Mouse (Mus musculus) intestine, embryonic 14.5 days (tissue): Measurements from ENCODE around the gene Dnase1l3. TPM values are rescaled to one million over a fixed set of nuclear protein-coding genes. Genes with fewer than 3 reads are reported as not detected.

Experiments used
- ATAC-seq: fragments of 200-750 bp; cut with Nextera tagmentation; replicated peaks from 2 replicates; pipeline ENCODE4 v1.8.0; 2017; ENCODE audit warnings: low read depth, moderate number of reproducible peaks, moderate TSS enrichment, moderate library complexity; ENCODE audit not compliant: low FRiP score, low TSS enrichment
- DNase-seq: peaks from one replicate; pipeline ENCODE4 v3.0.0-alpha.2; 2018; ENCODE audit warnings: low spot score
- H3K27ac ChIP-seq: fragments of 300-500 bp; sonication (generic); 2 replicates; pipeline ENCODE4 v1.5.1; 2014; ENCODE audit warnings: low read depth, mild to moderate bottlenecking, control low read depth
- H3K27me3 ChIP-seq: fragments of 300-500 bp; sonication (generic); replicated peaks from 2 replicates; pipeline ENCODE4 v1.6.1; 2014; ENCODE audit warnings: low read length, control low read depth; ENCODE audit not compliant: control insufficient read depth, insufficient read depth
- H3K36me3 ChIP-seq: fragments of 300-500 bp; sonication (generic); 2 replicates; pipeline ENCODE4 v1.6.1; 2014; ENCODE audit warnings: low read length, control low read depth; ENCODE audit not compliant: control insufficient read depth, insufficient read depth
- H3K4me1 ChIP-seq: fragments of 300-500 bp; sonication (generic); replicated peaks from 2 replicates; pipeline ENCODE4 v1.6.1; 2014; ENCODE audit warnings: low read length, control low read depth, mixed read lengths; ENCODE audit not compliant: control insufficient read depth, insufficient read depth
- H3K4me2 ChIP-seq: fragments of 300-500 bp; sonication (generic); 2 replicates; pipeline ENCODE4 v1.6.1; 2014; ENCODE audit warnings: low read length
- H3K4me3 ChIP-seq: fragments of 300-500 bp; sonication (generic); 2 replicates; pipeline ENCODE4 v1.5.1; 2014; ENCODE audit warnings: low read depth, low read length, control low read depth, mixed read lengths
- H3K9ac ChIP-seq: fragments of 300-500 bp; sonication (generic); 2 replicates; pipeline ENCODE4 v1.6.1; 2014; ENCODE audit warnings: mild to moderate bottlenecking, low read length
- H3K9me3 ChIP-seq: fragments of 300-500 bp; sonication (generic); 2 replicates; pipeline ENCODE4 v1.6.1; 2016; ENCODE audit warnings: low read length, control low read depth; ENCODE audit not compliant: control insufficient read depth
- WGBS: fragments of 180-500 bp; shearing (Covaris S2); extraction: QIAGEN DNeasy Blood & Tissue Kit; methylation state at CpG from one replicate; pipeline ENCODE4 v1.1.7; 2014; 5-methylcytosine and 5-hydroxymethylcytosine counted together
- polyA plus RNA-seq: library from polyadenylated mRNA; unstranded; fragments of >200 nt; fragmentation: Nextera tagmentation; extraction: Ambion mirVana; gene quantifications from 2 replicates; pipeline ENCODE4 v1.2.1, GENCODE M21; 2014

The Dnase1l3 gene
- polyA plus RNA-seq, 1 experiment from 2014 or later = 1.1 TPM

DNA sequence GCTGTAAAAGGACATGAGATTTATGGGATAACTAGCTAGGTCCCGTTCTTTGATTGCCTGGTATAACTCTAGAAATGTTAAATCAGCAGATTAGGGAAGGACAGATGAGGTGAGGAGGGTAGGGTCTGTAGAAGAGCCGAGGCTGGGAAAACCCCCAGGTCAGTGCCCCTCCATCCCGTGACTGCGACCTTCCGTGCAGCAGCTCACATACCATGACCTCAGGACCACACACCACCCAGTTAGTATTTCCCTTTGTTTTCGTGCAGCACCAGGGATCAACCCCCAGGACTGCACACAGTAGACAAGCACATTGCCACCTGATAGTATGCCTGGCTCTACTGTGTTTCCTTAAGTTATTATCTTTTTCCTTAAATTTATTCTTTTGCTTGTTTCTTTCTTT lies 30.1 kb upstream of the Dnase1l3 start:
- Histone ChIP-seq H3K4me1 (no peaks in the 10 kb centered on the region), H3K27me3 (no peaks in the 10 kb centered on the region), H3K9me3 (no peaks in the 10 kb centered on the region), H3K4me2 (no peak overlapping the region), H3K9ac (no peak overlapping the region), H3K36me3 (no peaks in the 10 kb centered on the region; the same call in 1 of the 2 replicates), H3K27ac (no peak overlapping the region), H3K4me3 (no peak overlapping the region)
- no peak for ATAC-seq
- DNase-seq = no peak
- 37% methylated on average over 6 of the region's 6 CpGs for WGBS

DNA sequence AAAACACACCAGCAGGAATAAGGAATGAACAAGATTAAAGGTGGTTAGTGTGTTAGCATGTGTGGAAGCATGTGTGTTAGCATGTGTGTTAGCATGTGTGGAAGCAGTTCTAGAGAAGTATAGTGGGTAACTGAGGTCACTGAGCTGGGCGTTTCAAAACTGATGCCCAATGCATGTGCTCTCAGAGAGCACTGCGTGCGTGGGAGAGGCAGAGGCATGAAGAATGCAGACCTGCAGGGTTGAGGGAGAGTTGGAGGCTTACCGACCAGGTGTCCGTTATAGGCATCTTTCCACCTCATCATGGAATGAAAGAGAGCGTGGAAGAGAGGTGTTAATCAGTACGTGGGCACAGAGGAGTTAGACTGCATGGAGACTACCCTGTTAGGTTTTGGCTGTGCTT lies 26.2 kb upstream of the Dnase1l3 start:
- Histone ChIP-seq H3K4me3 (no peak overlapping the region), H3K27ac (no peak overlapping the region), H3K36me3 (no peaks in the 10 kb centered on the region), H3K9ac (no peak overlapping the region), H3K4me2 (no peak overlapping the region), H3K27me3 (no peaks in the 10 kb centered on the region), H3K9me3 (no peaks in the 10 kb centered on the region), H3K4me1 (no peaks in the 10 kb centered on the region)
- WGBS = 82% methylated on average over 7 of the region's 7 CpGs
- ATAC-seq (no peak), DNase-seq (no peak)

GRCm38 (mm10) chr14:8020011-8020410 lies 25.6 kb upstream of the Dnase1l3 start:
- Histone ChIP-seq H3K9ac (no peak overlapping the region), H3K27me3 (no peaks in the 10 kb centered on the region), H3K9me3 (no peaks in the 10 kb centered on the region), H3K4me1 (no peaks in the 10 kb centered on the region), H3K27ac (no peak overlapping the region), H3K4me3 (no peak overlapping the region), H3K4me2 (no peak overlapping the region), H3K36me3 (no peaks in the 10 kb centered on the region)
- ATAC-seq (no peak), DNase-seq (no peak)
- 100% methylated on average over 1 of the region's 1 CpGs for WGBS

- no peaks in the 10 kb centered on the region for H3K9me3 ChIP-seq
- DNase-seq = no peak
- no peaks in the 10 kb centered on the region for H3K36me3 ChIP-seq
- H3K4me2 ChIP-seq = no peak overlapping the region
- no peak for ATAC-seq
- H3K4me3 ChIP-seq = no peak overlapping the region
- no peak overlapping the region for H3K9ac ChIP-seq
- H3K4me1 ChIP-seq = no peaks in the 10 kb centered on the region
- H3K27me3 ChIP-seq = no peaks in the 10 kb centered on the region
- H3K27ac ChIP-seq = no peak overlapping the region
- WGBS = 85% methylated on average over 1 of the region's 1 CpGs
Observed at GRCm38 (mm10) chr14:8016951-8017350, 22.6 kb upstream of the Dnase1l3 start.

DNA sequence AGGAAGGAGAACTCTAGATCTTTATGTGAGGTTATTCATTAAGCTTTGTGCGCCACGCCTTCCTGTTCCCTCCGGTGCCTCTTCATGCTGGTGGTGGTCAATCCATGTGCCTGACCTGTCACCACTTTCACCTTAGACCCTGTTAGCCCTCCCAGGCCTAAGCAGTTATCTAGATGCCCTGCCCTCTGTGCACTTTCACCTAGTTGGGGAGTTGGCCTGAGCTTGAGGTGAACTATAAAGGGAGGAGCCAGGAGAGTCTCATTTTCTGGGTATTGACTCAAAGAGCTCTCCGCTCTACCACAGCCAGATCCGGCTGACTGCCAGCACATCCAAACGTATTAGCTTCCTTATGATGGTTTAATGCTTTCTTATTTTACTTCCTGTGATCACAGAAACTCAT lies 21.9 kb upstream of the Dnase1l3 start:
- Histone ChIP-seq H3K4me2 (no peak overlapping the region), H3K4me3 (no peak overlapping the region), H3K9me3 (no peaks in the 10 kb centered on the region), H3K27ac (no peak overlapping the region), H3K9ac (no peak overlapping the region), H3K4me1 (no peaks in the 10 kb centered on the region), H3K27me3 (no peaks in the 10 kb centered on the region), H3K36me3 (no peaks in the 10 kb centered on the region)
- ATAC-seq (peak; percentile 81), DNase-seq (peak; percentile 57)
- 76% methylated on average over 6 of the region's 6 CpGs for WGBS

- Histone ChIP-seq H3K27me3 (no peaks in the 10 kb centered on the region), H3K4me3 (no peak overlapping the region), H3K4me2 (no peak overlapping the region), H3K36me3 (no peaks in the 10 kb centered on the region), H3K27ac (no peak overlapping the region), H3K9ac (no peak overlapping the region), H3K4me1 (no peaks in the 10 kb centered on the region), H3K9me3 (no peaks in the 10 kb centered on the region)
- DNase-seq (no peak), ATAC-seq (no peak)
- 90% methylated on average over 6 of the region's 6 CpGs for WGBS
Observed at GRCm38 (mm10) chr14:8015756-8016155, 21.4 kb upstream of the Dnase1l3 start.

DNA sequence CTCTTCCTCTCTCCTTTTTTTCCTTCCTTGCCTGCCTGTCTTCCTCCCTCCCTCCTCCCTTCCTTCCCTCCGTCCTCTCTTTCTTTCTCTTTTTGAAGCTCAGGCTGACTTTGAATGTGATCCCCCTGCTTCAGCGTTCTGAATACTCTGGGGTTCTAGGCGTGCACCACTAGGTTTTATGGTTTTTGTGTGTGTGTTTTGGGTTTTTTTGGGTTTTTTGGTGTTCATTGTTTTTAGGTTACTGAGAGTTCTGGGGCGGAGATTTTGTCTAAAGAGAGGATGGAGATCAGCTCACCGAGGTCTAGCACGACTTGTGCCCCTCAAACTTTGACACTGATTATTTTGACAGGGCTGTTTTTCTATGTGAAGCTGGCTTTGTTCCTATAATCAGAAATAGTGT lies 17.6 kb upstream of the Dnase1l3 start:
- no peaks in the 10 kb centered on the region for H3K4me1 ChIP-seq
- DNase-seq (no peak), ATAC-seq (no peak)
- no peaks in the 10 kb centered on the region for H3K36me3 ChIP-seq
- 84% methylated on average over 6 of the region's 6 CpGs for WGBS
- H3K4me3 ChIP-seq = no peak overlapping the region
- H3K4me2 ChIP-seq = no peak overlapping the region
- H3K27me3 ChIP-seq = no peaks in the 10 kb centered on the region
- H3K27ac ChIP-seq = no peak overlapping the region
- H3K9ac ChIP-seq = no peak overlapping the region
- no peaks in the 10 kb centered on the region for H3K9me3 ChIP-seq

- no peaks in the 10 kb centered on the region for H3K36me3 ChIP-seq
- ATAC-seq = no peak
- no peaks in the 10 kb centered on the region for H3K9me3 ChIP-seq
- no peak for DNase-seq
- H3K4me3 ChIP-seq = no peak overlapping the region
- no peak overlapping the region for H3K27ac ChIP-seq
- H3K4me1 ChIP-seq = no peaks in the 10 kb centered on the region
- H3K4me2 ChIP-seq = no peak overlapping the region
- H3K9ac ChIP-seq = no peak overlapping the region
- 76% methylated on average over 2 of the region's 2 CpGs for WGBS
- no peaks in the 10 kb centered on the region for H3K27me3 ChIP-seq
Observed at GRCm38 (mm10) chr14:8011297-8011696, 16.9 kb upstream of the Dnase1l3 start.

- WGBS = 85% methylated on average over 10 of the region's 10 CpGs
- Histone ChIP-seq H3K27ac (no peak overlapping the region), H3K27me3 (no peaks in the 10 kb centered on the region), H3K36me3 (no peaks in the 10 kb centered on the region), H3K9me3 (no peaks in the 10 kb centered on the region), H3K4me3 (no peak overlapping the region), H3K4me1 (no peaks in the 10 kb centered on the region; the same call in 1 of the 2 replicates), H3K4me2 (no peak overlapping the region), H3K9ac (no peak overlapping the region)
- DNase-seq (no peak), ATAC-seq (no peak)
Observed at GRCm38 (mm10) chr14:8007923-8008322, 13.6 kb upstream of the Dnase1l3 start.
